Mouse (Mus musculus) left cerebral cortex, postnatal 14 days (tissue): ENCODE measurements around the gene Elk3. TPM values are rescaled to one million over a fixed set of nuclear protein-coding genes. Genes with fewer than 3 reads are reported as not detected.

Experiments
- DNase-seq, 2 experiments: peaks; one replicate each; pipeline ENCODE4 v3.0.0; 2021 to 2022; ENCODE audit warnings: low spot score in 2 of 2, mixed read lengths in 1 of 2
- intact Hi-C: fragments of 180-260 bp; cut with DNase I; formaldehyde crosslinking; loops from one replicate; pipeline ENCODE4 v1.15.1; 2025
- total RNA-seq, 2 experiments: library from RNA; stranded (reverse); gene quantifications; 2 replicates each; pipeline ENCODE4 v1.2.3; 2021

Gene Elk3
- total RNA-seq, 2 experiments from 2014 or later = 15.2 to 16.1 TPM

- intact Hi-C loops = no loop called here
Measured at GRCm38 (mm10) chr10:93215051-93215763, 95.7 kb downstream of the Elk3 start.

DNA sequence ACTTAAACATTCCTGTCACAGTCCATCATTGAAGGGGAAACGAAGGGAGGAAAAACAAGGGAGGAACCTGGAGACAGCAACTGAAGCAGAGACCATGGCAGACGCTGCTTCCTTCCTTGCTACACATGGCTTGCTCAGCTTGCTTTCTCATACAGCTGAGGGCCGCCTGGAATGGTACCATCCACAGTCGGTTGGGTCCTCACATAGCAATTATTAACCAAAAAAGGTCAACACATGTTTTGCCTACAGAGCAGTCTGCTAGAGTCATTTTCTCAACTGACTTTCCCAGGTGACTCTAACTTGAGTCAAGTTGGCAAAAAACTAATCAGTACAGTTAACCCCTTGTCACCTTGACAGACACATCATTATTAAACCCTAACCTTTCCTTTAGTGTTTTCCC lies 96.7 kb downstream of the Elk3 start:
- intact Hi-C loops = loop anchor here (5.0 kb wide), 1 partner anchor 52 kb away; the partner anchor contains the start of gene Cdk17
- no peak for DNase-seq

More at GRCm38 (mm10) chr10:93215051-93215763, 95.7 kb downstream of the Elk3 start:
- DNase-seq = no peak

- no peak for DNase-seq
- intact Hi-C loops = loop anchor here (5.0 kb wide), 1 partner anchor 51 kb away; the partner anchor contains the start of gene Cdk17
Measured at GRCm38 (mm10) chr10:93213339-93213738, 97.6 kb downstream of the Elk3 start.

DNA sequence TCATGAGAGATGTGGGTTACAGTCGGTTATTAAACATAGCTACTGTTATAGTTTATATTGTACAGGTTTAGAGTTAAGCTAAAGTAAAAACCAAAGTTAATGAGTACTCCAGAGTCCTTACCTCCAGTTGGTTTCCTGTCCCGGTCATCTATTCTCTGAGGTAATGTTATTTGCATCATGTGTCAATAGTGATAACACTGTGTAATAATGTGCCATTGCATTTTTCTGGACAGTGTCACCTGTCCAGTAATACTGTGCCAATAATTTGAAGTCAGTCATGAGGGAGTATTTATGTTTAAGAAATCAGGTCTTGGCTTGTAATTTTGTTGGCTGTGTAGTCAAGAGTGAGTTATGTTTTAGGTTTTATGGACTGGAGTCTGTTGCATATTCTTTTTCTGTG lies 98.2 kb downstream of the Elk3 start:
- intact Hi-C loops = loop anchor here (5.0 kb wide), 1 partner anchor 50 kb away; the partner anchor contains the start of gene Cdk17
- DNase-seq = no peak

- no peak for DNase-seq
- intact Hi-C loops = no loop called here
Measured at GRCm38 (mm10) chr10:93207176-93207575, 103.8 kb downstream of the Elk3 start.

DNA sequence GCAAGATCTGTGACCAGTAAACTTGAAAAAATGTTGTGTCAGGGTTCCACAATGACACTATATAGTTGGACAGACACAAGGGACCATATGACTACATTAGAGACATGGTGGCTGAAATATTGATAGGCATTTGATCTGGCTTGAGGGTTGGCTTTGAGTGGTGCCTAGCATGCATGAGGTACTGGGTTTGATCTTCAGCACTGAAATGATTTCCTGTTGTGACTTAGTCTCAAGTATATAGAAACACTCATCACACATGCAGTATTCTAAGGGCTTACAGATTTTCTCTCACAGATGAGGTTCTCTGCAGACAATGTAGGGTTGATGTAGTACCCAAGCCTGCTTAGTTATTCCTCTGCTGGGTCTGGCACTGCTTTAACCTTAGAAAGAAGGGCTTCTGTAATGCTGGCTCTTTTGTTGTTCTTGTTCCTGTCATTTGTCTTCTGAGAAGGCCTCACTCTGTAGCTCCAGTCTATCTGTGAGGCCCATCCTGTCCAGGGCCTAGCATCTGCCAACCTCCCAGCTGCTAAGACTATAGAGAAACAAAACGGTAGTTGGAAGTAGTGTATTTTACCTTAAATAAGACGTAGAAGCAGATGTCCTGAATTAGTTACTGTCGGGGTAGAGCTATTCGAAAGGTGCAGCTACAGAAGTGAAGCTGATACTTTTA lies 105.5 kb downstream of the Elk3 start:
- DNase-seq = no peak
- intact Hi-C loops = no loop called here

- DNase-seq = no peak
- intact Hi-C loops = no loop called here
Measured at GRCm38 (mm10) chr10:93201846-93202458, 109.0 kb downstream of the Elk3 start.

DNA sequence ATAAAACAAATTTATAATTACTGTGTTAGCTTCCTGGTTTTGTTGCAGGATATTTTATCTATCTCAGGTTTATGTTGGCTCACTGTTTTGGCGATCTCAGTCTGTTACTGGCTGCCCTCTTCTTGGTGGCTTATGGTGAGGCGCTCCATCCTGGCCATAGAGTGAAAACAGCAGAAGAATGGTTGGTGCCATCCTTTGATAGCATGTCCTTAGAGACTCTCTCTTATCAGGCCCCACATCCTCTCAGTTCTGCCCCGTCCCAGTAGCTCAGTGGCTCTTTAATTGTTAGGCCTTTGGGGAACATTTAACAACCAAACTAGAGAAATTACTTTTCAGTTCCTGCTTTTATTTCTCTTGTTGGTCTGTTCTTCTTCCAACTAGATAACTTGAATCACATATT lies 112.0 kb downstream of the Elk3 start:
- intact Hi-C loops = no loop called here
- no peak for DNase-seq

Other genes starting within 250 kb of the Elk3 start
- 10 to 100 TPM; 14.9 to 21.5 TPM for gene Cfap54, start 229.5 kb downstream of the Elk3 start, total RNA-seq
- 100 to 1,000 TPM; 189 to 193 TPM for gene Cdk17, start 150.3 kb downstream of the Elk3 start, total RNA-seq
- 10 to 100 TPM; 63.0 to 66.9 TPM for gene Lta4h, start 142.3 kb upstream of the Elk3 start, total RNA-seq
- under 1 TPM; 0.15 to 0.35 TPM for gene Hal, start 177.6 kb upstream of the Elk3 start, total RNA-seq
- gene Amdhd1, start 228.9 kb upstream of the Elk3 start, total RNA-seq = 1 to 10 TPM; 1.4 to 1.9 TPM
- under 1 TPM in 1 of 2 experiments, not detected in 1; 0.08 TPM for gene Ccdc38, start 229.5 kb upstream of the Elk3 start, total RNA-seq